Comparison of ENCODE assay signal across 13 mouse cellular contexts in the genomic region with DNA sequence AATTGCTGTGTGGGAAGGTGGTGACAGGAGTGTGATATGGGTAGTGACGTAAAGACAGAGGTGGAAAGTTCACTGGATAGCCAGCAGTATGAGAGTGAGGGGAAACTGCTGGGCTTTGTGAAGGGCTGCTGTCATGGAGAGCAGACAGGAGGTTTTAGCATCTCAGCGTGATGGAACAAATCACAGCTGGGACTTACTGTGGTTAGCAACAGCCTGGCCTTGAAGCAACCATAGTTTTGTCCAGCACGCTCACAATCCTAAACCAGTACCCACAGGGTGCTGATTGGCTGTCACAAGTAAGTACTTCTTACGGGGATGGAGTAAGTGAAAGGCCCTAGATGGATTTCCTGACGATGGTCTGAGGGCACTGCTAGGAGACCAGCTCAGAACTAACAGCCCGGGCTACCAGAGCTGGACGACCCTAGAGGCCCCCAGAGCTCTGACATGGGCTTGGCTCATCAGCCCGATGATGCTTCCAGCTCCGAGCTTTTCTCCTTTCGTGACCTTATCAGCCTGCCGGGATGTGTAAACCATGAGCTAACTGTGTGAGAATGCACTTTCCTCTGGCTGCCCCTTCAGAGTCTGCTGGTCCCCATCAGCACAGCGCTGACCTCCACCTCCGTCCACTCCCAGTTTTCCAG. TPM values are rescaled to one million over a fixed set of nuclear protein-coding genes. Genes with fewer than 3 reads are reported as not detected.
DNase-seq lines count a peak whose midpoint lies in the region; ATAC-seq and TF ChIP-seq lines count a peak whose summit lies in the region.
"Had no signal": no experiment of that assay in that cellular context is flagged by ENCODE, and none has a peak within 500 bp of the region (broad histone marks: within the 10 kb centered on the region; RNA-seq: fewer than 3 reads in every experiment).

No protein-coding gene starts in this region.

- H3K9me3 ChIP-seq in kidney, postnatal 0 days (replicated peaks; ENCODE audit: low read length), result no peaks in the 10 kb centered on the region
- no peaks in the 10 kb centered on the region for H3K9me3 ChIP-seq in heart, embryonic 11.5 days (replicated peaks; ENCODE audit: control insufficient read depth, low read length)

- H3K36me3 ChIP-seq in kidney, postnatal 0 days (ENCODE audit: insufficient read depth, low read length), result no peaks in the 10 kb centered on the region
- H3K36me3 ChIP-seq in heart, embryonic 11.5 days (ENCODE audit: control insufficient read depth, insufficient read depth, low read length), result no peaks in the 10 kb centered on the region
- no peaks in the 10 kb centered on the region for H3K36me3 ChIP-seq in small intestine, adult 2 months (ENCODE audit: control insufficient read depth, insufficient read depth, low read length)

- TF ChIP-seq POLR2A in small intestine, adult 2 months (IDR thresholded peaks at IDR 0.05; ENCODE audit: low read depth, low read length), result no peak

- H3K27me3 ChIP-seq in kidney, postnatal 0 days (ENCODE audit: insufficient read depth, low read length), result no peaks in the 10 kb centered on the region
- no peaks in the 10 kb centered on the region for H3K27me3 ChIP-seq in heart, embryonic 11.5 days (ENCODE audit: control insufficient read depth, insufficient read depth, low read length)
- no peaks in the 10 kb centered on the region for H3K27me3 ChIP-seq in small intestine, adult 2 months (ENCODE audit: control insufficient read depth, insufficient read depth, low read length)

- no peak overlapping the region for H3K4me2 ChIP-seq in kidney, postnatal 0 days (ENCODE audit: low read length)
- peak overlapping the region; percentile 57 for H3K4me2 ChIP-seq in heart, embryonic 11.5 days

- peak; percentile 59 for DNase-seq in kidney, postnatal 0 days (ENCODE audit: low spot score)
- no peak for DNase-seq in kidney, adult 11 months
- DNase-seq in heart, postnatal 4 days, result peak; percentile 70
- DNase-seq in frontal cortex, adult 2 months (ENCODE audit: extremely low spot score in 1 of 2, low spot score in 1 of 2), result no peak
- DNase-seq: cerebellum, postnatal 36 days; liver, postnatal 0 days; thymus, postnatal 14 days had no signal

- 38% methylated on average over 13 of the region's 13 CpGs for WGBS in kidney, postnatal 0 days
- 11% methylated on average over 13 of the region's 13 CpGs for WGBS in heart, embryonic 11.5 days (ENCODE audit: insufficient replicate concordance)
- WGBS in small intestine, adult 2 months, result 29% methylated on average over 13 of the region's 13 CpGs

- no peak overlapping the region for H3K9ac ChIP-seq in kidney, postnatal 0 days (ENCODE audit: low read depth, low read length)
- H3K9ac ChIP-seq in heart, embryonic 11.5 days (ENCODE audit: low read depth, low read length), result peak overlapping the region; percentile 54; the same call in 1 of the 2 replicates
- H3K9ac ChIP-seq: liver, postnatal 0 days had no signal

- no peak overlapping the region for H3K27ac ChIP-seq in kidney, postnatal 0 days
- peak overlapping the region; percentile 89 for H3K27ac ChIP-seq in heart, embryonic 11.5 days (ENCODE audit: low read depth, low read length)
- H3K27ac ChIP-seq in small intestine, adult 2 months (ENCODE audit: insufficient read depth, low read depth, low read length), result peak overlapping the region; percentile 54

- TF ChIP-seq CTCF in kidney, postnatal 0 days (IDR thresholded peaks at IDR 0.05; ENCODE audit: low read depth), result no peak
- no peak for TF ChIP-seq CTCF in small intestine, adult 2 months (IDR thresholded peaks at IDR 0.05; ENCODE audit: extremely low read depth, insufficient read length, insufficient replicate concordance, low read depth, low read length)

- no peak; the same call in 1 of the 2 replicates for ATAC-seq in kidney, postnatal 0 days (replicated peaks; ENCODE audit: low FRiP score, low read depth)
- ATAC-seq in heart, embryonic 11.5 days (replicated peaks; ENCODE audit: insufficient number of reproducible peaks, low FRiP score, low TSS enrichment), result peak; percentile 81
- no peak for ATAC-seq in erythroid progenitor cell, adult 5-6 weeks (replicated peaks; ENCODE audit: low FRiP score, poor library complexity, severe bottlenecking)
- no peak for ATAC-seq in megakaryocyte, adult 5-6 weeks (ENCODE audit: poor library complexity, severe bottlenecking)
- ATAC-seq: liver, postnatal 0 days had no signal

- 0 out of 2 replicates have a peak, but pooled peaks cover 3% of the 10 kb centered on the region for H3K4me1 ChIP-seq in kidney, postnatal 0 days (replicated peaks; ENCODE audit: insufficient read depth, low read length)
- peaks cover 48% of the 10 kb centered on the region for H3K4me1 ChIP-seq in heart, embryonic 11.5 days (ENCODE audit: control insufficient read depth, insufficient read depth, low read length)
- H3K4me1 ChIP-seq in small intestine, adult 2 months (ENCODE audit: control insufficient read depth, insufficient read depth, insufficient read length, low read length), result peaks cover 1% of the 10 kb centered on the region; the same call in 1 of the 2 replicates

- H3K4me3 ChIP-seq in kidney, postnatal 0 days (replicated peaks; ENCODE audit: low read depth, low read length), result no peak overlapping the region
- 0 out of 2 replicates have a peak overlapping the region, but pooled peaks have one; percentile 17 for H3K4me3 ChIP-seq in heart, embryonic 11.5 days (ENCODE audit: low read depth, low read length)
- H3K4me3 ChIP-seq in small intestine, adult 2 months (ENCODE audit: low read depth, low read length), result no peak overlapping the region
- H3K4me3 ChIP-seq: myocyte had no signal

RNA-seq across cellular contexts. Expression of a gene that starts 16.3 kb away (rescaled TPM):
- polyA plus RNA-seq in kidney, postnatal 0 days (2015; fragmentation: Nextera tagmentation; extraction: Ambion mirVana), result 6.7 and 7.4 TPM in 2 replicates
- polyA plus RNA-seq in heart, embryonic 11.5 days (2014; fragmentation: Nextera tagmentation; extraction: Ambion mirVana), result 43.9 and 51.6 TPM in 2 replicates
- total RNA-seq in heart, postnatal 4 days (2021), result 10 to 100 TPM; 56.8 to 62.9 TPM
- polyA plus RNA-seq in small intestine, adult 2 months (2012; rRNA removed), result 26.6 and 36.3 TPM in 2 replicates
- 1.1 TPM in 1 of 2 replicates, not detected in the other for total RNA-seq in erythroid progenitor cell, adult 5-6 weeks (2015; ENCODE audit: low replicate concordance)
- 1.0 TPM in 1 of 2 replicates, not detected in the other for total RNA-seq in erythroid progenitor cell, adult 5-6 weeks (2017; ENCODE audit: low replicate concordance)
- polyA plus RNA-seq in frontal cortex, adult 2 months (2012; rRNA removed), result 0.40 and 0.50 TPM in 2 replicates
- total RNA-seq in megakaryocyte, adult 5-6 weeks (2015), result 0.69 and 0.73 TPM in 2 replicates
- total RNA-seq in megakaryocyte, adult 5-6 weeks (2017), result not detected in 2 replicates
- total RNA-seq: layer of hippocampus, adult 8-10 months had no signal

RNA-seq across cellular contexts. Expression of a gene that starts 40.3 kb away (rescaled TPM):
- polyA plus RNA-seq in kidney, postnatal 0 days (2015; fragmentation: Nextera tagmentation; extraction: Ambion mirVana), result 252 and 261 TPM in 2 replicates
- 232 and 274 TPM in 2 replicates for polyA plus RNA-seq in heart, embryonic 11.5 days (2014; fragmentation: Nextera tagmentation; extraction: Ambion mirVana)
- 100 to 1,000 TPM; 264 to 274 TPM for total RNA-seq in heart, postnatal 4 days (2021)
- polyA plus RNA-seq in small intestine, adult 2 months (2012; rRNA removed), result 154 and 390 TPM in 2 replicates
- total RNA-seq in erythroid progenitor cell, adult 5-6 weeks (2015; ENCODE audit: low replicate concordance), result 195 and 222 TPM in 2 replicates
- total RNA-seq in erythroid progenitor cell, adult 5-6 weeks (2017; ENCODE audit: low replicate concordance), result 172 and 302 TPM in 2 replicates
- 243 and 263 TPM in 2 replicates for polyA plus RNA-seq in frontal cortex, adult 2 months (2012; rRNA removed)
- total RNA-seq in megakaryocyte, adult 5-6 weeks (2015), result 103 and 120 TPM in 2 replicates
- total RNA-seq in megakaryocyte, adult 5-6 weeks (2017), result 103 and 127 TPM in 2 replicates

Comparison
In these comparisons a context has a peak if more than half of its experiments do, and no peak if none do; other contexts are left out.
1. DNase-seq: peak in kidney, postnatal 0 days (single experiment) and heart, postnatal 4 days (single experiment); none in kidney, adult 11 months (single experiment) and frontal cortex, adult 2 months (0 of 2).